Mouse (Mus musculus): Measurements from ENCODE around the gene Trim8. TPM values are rescaled to one million over a fixed set of nuclear protein-coding genes. Genes with fewer than 3 reads are reported as not detected.

The Trim8 gene
- total and polyA plus RNA-seq, 3 experiments: 4.4 to 24.9 (median 12.0) TPM

DNA sequence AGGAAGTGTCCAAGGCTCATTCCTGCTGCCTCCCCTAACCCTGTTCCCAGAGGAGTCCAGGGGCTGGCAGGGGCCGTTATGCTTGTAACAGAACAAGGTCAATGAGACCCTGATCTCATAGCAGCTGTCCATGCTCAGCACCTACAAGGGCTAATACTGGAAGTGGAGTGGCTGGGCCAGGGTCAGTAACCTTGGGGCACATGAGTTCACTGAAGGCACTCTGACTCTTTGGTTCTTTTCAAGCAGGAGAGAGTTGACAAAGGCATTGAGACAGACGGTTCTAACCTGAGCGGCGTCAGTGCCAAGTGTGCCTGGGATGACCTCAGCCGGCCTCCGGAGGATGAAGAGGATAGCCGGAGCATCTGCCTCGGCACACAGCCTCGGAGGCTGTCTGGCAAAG is 48.6 kb upstream of the Trim8 start:
- TF ChIP-seq NELFE (IDR thresholded peaks at IDR 0.05; ENCODE audit: low read depth, low read length): no peak
- no peak for TF ChIP-seq POLR2AphosphoS2 (IDR thresholded peaks at IDR 0.05; ENCODE audit: low read depth, low read length)
- no peak for TF ChIP-seq UBTF (IDR thresholded peaks at IDR 0.05; ENCODE audit: low read depth, low read length)
- no peak for TF ChIP-seq SIN3A (IDR thresholded peaks at IDR 0.05; ENCODE audit: low read length)
- TF ChIP-seq POLR2A (IDR thresholded peaks at IDR 0.05; ENCODE audit: low read depth, low read length): no peak
- no peak for TF ChIP-seq TCF12 (IDR thresholded peaks at IDR 0.05; ENCODE audit: low read depth, low read length)
- TF ChIP-seq MYC (IDR thresholded peaks at IDR 0.05; ENCODE audit: low read depth, low read length): no peak
- no peak for TF ChIP-seq USF1 (IDR thresholded peaks at IDR 0.05; ENCODE audit: low read depth, low read length)
- no peak for TF ChIP-seq IRF4 (IDR thresholded peaks at IDR 0.05; ENCODE audit: low read depth, low read length)
- no peak for TF ChIP-seq CHD2 (IDR thresholded peaks at IDR 0.05; ENCODE audit: low read length)
- TF ChIP-seq TBP (conservative IDR thresholded peaks at IDR 0.05; ENCODE audit: low read depth, low read length): no peak
- TF ChIP-seq NRF1 (IDR thresholded peaks at IDR 0.05; ENCODE audit: low read depth, low read length): no peak
- no peak for TF ChIP-seq BHLHE40 (IDR thresholded peaks at IDR 0.05; ENCODE audit: low read depth, low read length)
- TF ChIP-seq EP300 (IDR thresholded peaks at IDR 0.05; ENCODE audit: low read length): no peak
- TF ChIP-seq MXI1 (IDR thresholded peaks at IDR 0.05; ENCODE audit: low read depth, low read length): no peak
- no peak for TF ChIP-seq ZC3H11A (IDR thresholded peaks at IDR 0.05; ENCODE audit: low read depth, low read length)
- no peak for TF ChIP-seq USF2 (conservative IDR thresholded peaks at IDR 0.05; ENCODE audit: low read depth, low read length)
- no peak for TF ChIP-seq CTCF (conservative IDR thresholded peaks at IDR 0.05 in 1 of 2, IDR thresholded peaks at IDR 0.05 in 1 of 2; ENCODE audit: low read depth in 2 of 2, low read length in 2 of 2)
- DNase-seq (ENCODE audit: extremely low read depth): no peak
- in situ Hi-C loops (cut with MboI; ENCODE audit: low pct_ligation_motif_present, low pct_unique_long_range_greater_than_20kb, low sequenced_read_pairs) (no loop called here), dilution Hi-C loops (cut with MboI; ENCODE audit: extremely low pct_ligation_motif_present, extremely low pct_unique_long_range_greater_than_20kb, low sequenced_read_pairs) (no loop called here)
- Histone ChIP-seq H3K27me3 (replicated peaks) (no peaks in the 10 kb centered on the region), H3K79me2 (replicated peaks; ENCODE audit: control insufficient read depth, extremely low read depth, insufficient read depth, poor library complexity, severe bottlenecking) (no peaks in the 10 kb centered on the region), H3K4me1 (ENCODE audit: control insufficient read depth in 1 of 2, insufficient read depth in 2 of 2) (peaks cover 0 to 20% of the 10 kb centered on the region in 2 experiments; a peak in 3 of 4 replicates), H3K4me2 (ENCODE audit: insufficient read depth, low read depth, poor library complexity, severe bottlenecking) (no peak overlapping the region), H3K9me3 (replicated peaks; ENCODE audit: low read length) (no peaks in the 10 kb centered on the region), H3K27ac (ENCODE audit: insufficient read depth, low read depth) (no peak overlapping the region), H3K9ac (ENCODE audit: insufficient read depth, low read depth) (no peak overlapping the region), H3K36me3 (replicated peaks in 1 of 2; ENCODE audit: control insufficient read depth in 1 of 2, insufficient read depth in 1 of 2, low read length in 1 of 2) (peaks cover 35 to 96% of the 10 kb centered on the region in 2 experiments), H3K4me3 (replicated peaks in 1 of 3; ENCODE audit: low read depth in 2 of 3, low read length in 2 of 3, poor library complexity in 1 of 3) (no peak overlapping the region)

- Histone ChIP-seq H3K4me2 (ENCODE audit: insufficient read depth, low read depth, poor library complexity, severe bottlenecking) (no peak overlapping the region), H3K4me1 (ENCODE audit: control insufficient read depth in 1 of 2, insufficient read depth in 2 of 2) (peaks cover 5 to 23% of the 10 kb centered on the region in 2 experiments; a peak in 2 of 4 replicates), H3K27me3 (replicated peaks) (no peaks in the 10 kb centered on the region), H3K9me3 (replicated peaks; ENCODE audit: low read length) (no peaks in the 10 kb centered on the region), H3K79me2 (replicated peaks; ENCODE audit: control insufficient read depth, extremely low read depth, insufficient read depth, poor library complexity, severe bottlenecking) (no peaks in the 10 kb centered on the region), H3K4me3 (replicated peaks in 1 of 3; ENCODE audit: low read depth in 2 of 3, low read length in 2 of 3, poor library complexity in 1 of 3) (no peak overlapping the region), H3K36me3 (replicated peaks in 1 of 2; ENCODE audit: control insufficient read depth in 1 of 2, insufficient read depth in 1 of 2, low read length in 1 of 2) (peaks cover 38 to 98% of the 10 kb centered on the region in 2 experiments), H3K27ac (ENCODE audit: insufficient read depth, low read depth) (no peak overlapping the region), H3K9ac (ENCODE audit: insufficient read depth, low read depth) (no peak overlapping the region)
- in situ Hi-C loops (cut with MboI; ENCODE audit: low pct_ligation_motif_present, low pct_unique_long_range_greater_than_20kb, low sequenced_read_pairs) (no loop called here), dilution Hi-C loops (cut with MboI; ENCODE audit: extremely low pct_ligation_motif_present, extremely low pct_unique_long_range_greater_than_20kb, low sequenced_read_pairs) (no loop called here)
- DNase-seq (ENCODE audit: extremely low read depth): no peak
- TF ChIP-seq POLR2AphosphoS2 (IDR thresholded peaks at IDR 0.05; ENCODE audit: low read depth, low read length) (no peak), IRF4 (IDR thresholded peaks at IDR 0.05; ENCODE audit: low read depth, low read length) (no peak), RCOR1 (conservative IDR thresholded peaks at IDR 0.05; ENCODE audit: low read depth, low read length) (no peak), ZMIZ1 (IDR thresholded peaks at IDR 0.05; ENCODE audit: low read depth, low read length) (no peak), USF2 (conservative IDR thresholded peaks at IDR 0.05; ENCODE audit: low read depth, low read length) (no peak), PAX5 (IDR thresholded peaks at IDR 0.05; ENCODE audit: low read length) (no peak), ZKSCAN1 (IDR thresholded peaks at IDR 0.05; ENCODE audit: borderline replicate concordance, low read depth, low read length) (no peak)
Observed at GRCm38 (mm10) chr19:46454126-46454880, 47.2 kb upstream of the Trim8 start.
